Mouse (Mus musculus) megakaryocyte, embryonic 14.5 days (primary cell): ENCODE data around the gene Mrps21.

Experiments
- FLI1 ChIP-seq: IDR thresholded peaks from 2 replicates; pipeline ENCODE4 v1.6.1; 2012; ENCODE audit warnings: low read length, inconsistent platforms, mixed read lengths
- GATA1 ChIP-seq: IDR thresholded peaks from 3 replicates; pipeline ENCODE4 v1.6.1; 2012; ENCODE audit warnings: mixed read lengths, low read length, inconsistent platforms, borderline replicate concordance

GRCm38 (mm10) chr3:95889664-95890063 is 18.3 kb upstream of the Mrps21 start:
- no peak for TF ChIP-seq GATA1
- no peak for TF ChIP-seq FLI1
